Mouse (Mus musculus): Measurements from ENCODE around the gene Igflr1. TPM values are rescaled to one million over a fixed set of nuclear protein-coding genes. Genes with fewer than 3 reads are reported as not detected.

Igflr1 gene
- total RNA-seq, 2 experiments from 2014 or later = 6.4 to 6.5 TPM

DNA sequence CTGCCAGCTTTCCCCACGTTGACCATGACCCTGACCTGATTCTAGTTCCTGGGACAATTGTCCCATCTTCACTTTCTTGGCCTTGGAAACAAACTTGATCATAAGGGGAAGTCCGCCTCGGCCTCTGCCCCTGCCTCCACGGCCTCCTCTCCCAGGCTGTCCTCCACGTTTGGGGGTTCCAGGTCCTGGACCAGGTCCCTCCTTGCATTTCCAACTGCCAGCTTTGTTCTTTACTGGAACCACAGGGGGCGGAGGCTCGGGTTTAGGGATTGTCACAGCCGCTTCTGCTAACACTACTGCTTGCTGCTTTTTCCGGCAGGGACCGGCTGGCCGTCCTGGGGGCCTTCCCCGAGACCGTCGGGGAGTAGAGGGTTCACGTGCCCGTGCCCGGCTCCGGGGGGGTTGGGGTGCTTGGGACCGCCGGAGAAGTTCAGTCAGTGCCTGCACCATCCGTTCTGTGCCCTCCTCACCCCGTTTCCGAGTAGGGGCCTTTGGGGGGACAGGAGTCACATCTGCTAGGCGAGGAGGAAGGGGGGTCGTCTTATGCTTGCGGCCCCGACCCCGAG is 21.3 kb downstream of the Igflr1 start:
- Histone ChIP-seq H3K4me3 (no peak overlapping the region; the same call in 1 of the 2 replicates), H3K27ac (no peak overlapping the region)
- DNase-seq (ENCODE audit: low spot score in 2 of 2) = no peak
- no peak for TF ChIP-seq CTCF (conservative IDR thresholded peaks at IDR 0.05)

DNA sequence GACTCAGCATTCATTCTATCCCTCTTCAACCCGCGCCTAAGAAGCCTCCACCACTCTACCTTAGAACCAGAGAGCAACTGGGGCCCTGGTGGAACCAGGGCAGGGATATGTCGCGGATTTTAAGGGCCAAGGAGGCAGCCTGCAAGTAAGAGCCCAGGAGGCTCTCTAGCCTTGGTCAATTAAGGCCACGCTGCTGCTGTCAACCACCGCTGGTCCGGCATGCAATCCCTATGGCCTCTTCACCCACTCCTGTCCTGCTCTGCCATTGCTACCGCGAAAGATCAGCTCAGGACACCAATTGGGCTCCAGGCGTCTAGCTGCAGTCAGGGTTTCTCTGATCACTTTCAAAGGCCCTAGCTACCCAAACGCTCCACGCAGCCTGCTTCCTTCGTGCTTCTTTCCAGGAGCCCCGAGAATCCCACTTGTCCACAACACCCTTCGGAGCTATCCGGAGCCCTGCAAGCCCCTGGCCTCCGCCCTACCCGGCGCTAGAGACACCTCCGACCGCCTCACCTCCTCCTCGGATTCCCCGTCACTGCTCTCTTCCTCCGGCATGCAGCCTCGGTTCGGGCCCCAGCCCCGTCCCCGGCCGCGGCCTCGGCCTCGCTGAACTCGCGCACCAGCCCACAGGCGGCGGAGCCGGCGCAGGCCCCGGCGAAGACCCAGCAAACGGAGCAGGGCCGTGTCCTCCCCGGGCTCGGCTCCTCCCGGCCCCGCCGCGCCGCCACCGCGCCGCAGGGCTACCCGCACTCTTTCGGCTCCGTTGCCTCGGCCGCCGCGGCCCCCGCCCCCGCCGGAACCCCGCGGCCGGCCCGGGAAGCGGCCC is 22.8 kb downstream of the Igflr1 start:
- DNase-seq (ENCODE audit: low spot score in 2 of 2) = no peak
- no peak for TF ChIP-seq CTCF (conservative IDR thresholded peaks at IDR 0.05)
- Histone ChIP-seq H3K27ac (peak overlapping the region; percentile 96), H3K4me3 (peak overlapping the region; percentile 90)

DNA sequence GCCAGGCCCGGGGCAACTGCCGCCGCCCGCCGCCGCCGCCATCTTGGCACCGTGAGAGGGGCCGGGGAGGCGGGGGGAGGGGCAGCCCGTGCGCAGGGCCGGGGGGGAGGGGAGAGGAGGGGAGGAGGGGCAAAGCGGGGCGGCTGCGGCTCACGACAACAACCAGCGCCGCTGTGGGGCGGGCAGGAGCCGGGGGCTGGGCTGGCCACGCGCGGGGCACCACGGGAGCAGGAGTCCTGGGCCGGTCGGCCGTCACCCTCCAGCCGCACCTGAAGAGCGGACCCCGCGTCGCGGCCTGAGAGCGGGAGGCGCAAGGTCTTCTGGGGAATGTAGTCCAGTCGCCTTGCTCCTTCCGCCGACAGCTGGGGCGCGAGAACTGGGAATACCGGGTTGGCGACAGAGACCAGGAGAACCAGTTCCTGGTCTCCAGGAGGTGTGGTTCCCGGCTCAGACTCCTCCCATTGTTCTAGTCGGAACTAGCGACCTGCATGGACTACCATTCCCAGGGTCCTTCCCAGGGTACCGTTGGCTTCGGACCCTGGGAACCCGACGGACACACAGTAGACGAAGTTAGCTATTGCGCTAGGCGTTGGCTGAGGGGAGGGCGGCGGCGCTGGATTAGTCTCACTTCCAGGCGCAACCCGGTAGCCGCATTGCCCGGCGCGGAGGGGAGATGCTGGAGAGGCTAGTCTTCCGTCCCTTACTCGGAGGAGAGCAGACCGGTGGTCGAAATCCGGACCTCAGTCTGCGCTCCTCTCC is 23.6 kb downstream of the Igflr1 start, which contains the start of gene Kmt2b:
Gene Kmt2b (minus strand): TSS at position 51 of the 759 bp plus-strand sequence.
- TF ChIP-seq CTCF (conservative IDR thresholded peaks at IDR 0.05) = no peak

DNA sequence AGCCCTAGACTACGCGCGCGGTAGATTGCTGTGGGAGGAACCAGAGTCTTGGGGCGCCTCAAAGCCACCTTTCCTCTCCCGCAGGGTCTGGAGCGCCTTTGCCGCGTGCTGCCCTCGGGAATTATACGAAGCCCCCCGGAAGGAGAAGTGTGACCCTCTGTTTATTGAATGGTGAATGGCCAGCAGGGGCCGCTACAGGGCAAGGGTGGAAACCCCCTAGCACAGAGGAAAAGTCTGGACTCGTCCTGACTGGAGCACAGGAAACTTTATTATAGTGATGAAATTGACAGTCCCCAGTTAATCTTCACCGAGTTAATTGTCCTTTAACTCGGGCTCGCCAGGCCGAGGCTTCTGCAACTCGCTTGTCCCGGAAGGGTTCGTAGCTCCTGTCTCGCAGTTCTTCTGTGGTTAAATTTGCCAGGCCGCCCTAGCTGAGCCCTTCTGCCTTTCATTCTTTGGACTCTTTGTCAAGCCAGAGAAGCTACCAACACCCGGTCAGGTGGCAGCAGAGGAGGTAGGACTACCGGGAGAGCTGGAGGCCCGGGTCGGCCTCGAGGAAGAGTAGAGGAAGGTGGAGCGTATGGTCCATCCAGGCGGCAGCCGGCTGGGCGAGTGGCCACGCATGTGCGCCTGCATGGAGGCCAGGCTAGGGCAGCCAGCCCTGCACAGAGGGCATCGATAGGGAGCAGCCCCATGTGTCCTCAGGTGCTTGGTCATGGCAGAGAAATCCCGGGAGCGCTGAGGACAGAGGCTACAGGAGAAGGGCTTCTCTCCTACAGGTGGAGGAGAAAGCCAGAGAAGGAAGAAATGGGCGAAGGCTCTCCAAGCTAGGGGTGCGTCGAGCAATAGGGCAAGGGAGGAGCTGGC is 24.4 kb downstream of the Igflr1 start:
- peak; percentile 94 for TF ChIP-seq CTCF (conservative IDR thresholded peaks at IDR 0.05)

More for the DNA sequence above, 23.6 kb downstream of the Igflr1 start, which contains the start of gene Kmt2b:
- peak; percentile 94 to 97 for DNase-seq (ENCODE audit: low spot score in 2 of 2)
- H3K27ac ChIP-seq = peak within 1 kb of the TSS; percentile 96
- H3K4me3 ChIP-seq = peak within 1 kb of the TSS; percentile 90

DNA sequence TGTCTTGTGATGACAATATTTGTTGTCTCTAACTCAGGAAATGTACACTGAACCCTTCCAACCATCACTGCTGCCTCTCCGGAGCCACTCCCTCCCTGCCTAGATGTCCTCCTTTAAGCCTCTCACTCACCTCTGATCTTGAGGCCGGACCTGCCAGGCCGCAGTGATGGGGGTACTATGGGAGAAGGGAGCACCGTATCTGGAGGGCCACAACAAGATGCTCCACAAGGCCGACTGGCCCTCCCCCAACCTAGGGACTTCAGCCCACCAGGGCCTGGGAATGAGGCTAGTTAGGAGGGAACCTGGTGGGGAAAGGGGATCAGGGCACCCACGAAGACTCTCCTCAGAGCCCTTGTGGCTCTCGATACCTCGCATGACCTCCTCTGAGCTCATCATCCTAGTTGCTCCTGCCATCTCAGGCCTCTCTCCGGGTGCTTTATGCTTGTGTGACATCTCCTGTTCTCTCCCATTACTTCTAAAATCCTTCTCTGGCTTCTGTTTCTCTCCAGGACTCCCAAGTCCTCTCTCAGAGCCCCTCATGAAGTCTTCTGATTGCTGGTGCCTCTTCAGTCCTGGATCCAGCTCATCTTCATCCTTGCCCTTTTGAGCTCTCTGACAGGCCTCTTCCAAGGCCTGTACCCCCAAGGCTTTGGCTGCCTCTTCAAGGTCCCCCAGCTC is 25.8 kb downstream of the Igflr1 start:
- DNase-seq (ENCODE audit: low spot score in 2 of 2) = no peak
- Histone ChIP-seq H3K4me3 (no peak overlapping the region), H3K27ac (no peak overlapping the region)
- no peak for TF ChIP-seq CTCF (conservative IDR thresholded peaks at IDR 0.05)

More for the DNA sequence above, 24.4 kb downstream of the Igflr1 start:
- Histone ChIP-seq H3K27ac (peak overlapping the region; percentile 96), H3K4me3 (peak overlapping the region; percentile 90)
- DNase-seq (ENCODE audit: low spot score in 2 of 2) = peak; percentile 71 to 84

DNA sequence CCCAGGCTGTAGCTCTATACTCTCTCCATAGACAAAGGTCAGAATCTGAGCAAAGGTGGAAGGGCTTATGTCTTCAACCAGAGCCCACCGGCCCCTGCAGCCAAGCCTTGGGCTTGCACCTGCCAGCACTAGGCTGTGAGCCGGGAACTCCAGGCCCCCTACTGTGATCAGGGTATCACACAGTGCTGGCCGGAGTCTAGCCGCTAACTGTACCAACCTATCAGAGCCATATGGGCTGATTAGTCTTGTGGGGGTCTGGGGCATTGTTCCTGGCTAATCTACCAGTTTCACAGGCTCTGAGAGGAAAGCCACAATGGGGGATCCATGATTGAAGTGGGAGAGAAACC is 26.4 kb downstream of the Igflr1 start:
- Histone ChIP-seq H3K27ac (no peak overlapping the region), H3K4me3 (no peak overlapping the region)
- no peak for DNase-seq (ENCODE audit: low spot score in 2 of 2)
- no peak for TF ChIP-seq CTCF (conservative IDR thresholded peaks at IDR 0.05)

DNA sequence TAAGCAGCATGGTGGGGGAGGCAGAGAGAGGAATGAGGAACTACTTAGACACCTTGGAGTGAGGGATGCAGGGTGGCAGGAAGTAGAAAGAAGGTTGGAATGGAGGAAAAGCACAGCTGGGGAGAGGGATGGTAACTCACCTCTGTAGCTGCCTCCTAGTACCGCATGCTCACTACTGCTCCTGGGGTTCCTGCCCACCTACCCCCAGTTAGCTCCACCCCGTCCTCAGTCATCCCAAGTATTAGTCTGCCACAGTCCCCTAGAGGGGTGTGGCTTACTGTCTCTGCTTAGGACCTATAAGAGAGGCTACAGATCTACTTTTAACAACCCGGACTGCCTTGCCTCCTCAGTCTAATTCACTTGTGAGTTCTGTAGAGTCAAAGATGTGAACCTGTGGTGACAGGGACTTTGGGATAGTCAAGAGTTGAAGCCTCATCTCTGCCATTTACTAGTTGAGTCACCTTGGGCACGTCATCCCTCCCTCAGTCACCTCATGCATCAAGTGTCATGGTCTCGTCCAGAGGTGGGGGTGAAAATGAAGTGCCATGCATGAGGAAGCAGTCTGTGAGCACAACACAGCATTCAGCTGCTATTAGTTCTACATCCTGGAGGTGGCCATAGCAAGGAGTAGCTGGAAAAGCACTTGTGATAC is 27.7 kb downstream of the Igflr1 start:
- DNase-seq (ENCODE audit: low spot score in 2 of 2) = no peak
- Histone ChIP-seq H3K27ac (no peak overlapping the region), H3K4me3 (no peak overlapping the region)
- no peak for TF ChIP-seq CTCF (conservative IDR thresholded peaks at IDR 0.05)

DNA sequence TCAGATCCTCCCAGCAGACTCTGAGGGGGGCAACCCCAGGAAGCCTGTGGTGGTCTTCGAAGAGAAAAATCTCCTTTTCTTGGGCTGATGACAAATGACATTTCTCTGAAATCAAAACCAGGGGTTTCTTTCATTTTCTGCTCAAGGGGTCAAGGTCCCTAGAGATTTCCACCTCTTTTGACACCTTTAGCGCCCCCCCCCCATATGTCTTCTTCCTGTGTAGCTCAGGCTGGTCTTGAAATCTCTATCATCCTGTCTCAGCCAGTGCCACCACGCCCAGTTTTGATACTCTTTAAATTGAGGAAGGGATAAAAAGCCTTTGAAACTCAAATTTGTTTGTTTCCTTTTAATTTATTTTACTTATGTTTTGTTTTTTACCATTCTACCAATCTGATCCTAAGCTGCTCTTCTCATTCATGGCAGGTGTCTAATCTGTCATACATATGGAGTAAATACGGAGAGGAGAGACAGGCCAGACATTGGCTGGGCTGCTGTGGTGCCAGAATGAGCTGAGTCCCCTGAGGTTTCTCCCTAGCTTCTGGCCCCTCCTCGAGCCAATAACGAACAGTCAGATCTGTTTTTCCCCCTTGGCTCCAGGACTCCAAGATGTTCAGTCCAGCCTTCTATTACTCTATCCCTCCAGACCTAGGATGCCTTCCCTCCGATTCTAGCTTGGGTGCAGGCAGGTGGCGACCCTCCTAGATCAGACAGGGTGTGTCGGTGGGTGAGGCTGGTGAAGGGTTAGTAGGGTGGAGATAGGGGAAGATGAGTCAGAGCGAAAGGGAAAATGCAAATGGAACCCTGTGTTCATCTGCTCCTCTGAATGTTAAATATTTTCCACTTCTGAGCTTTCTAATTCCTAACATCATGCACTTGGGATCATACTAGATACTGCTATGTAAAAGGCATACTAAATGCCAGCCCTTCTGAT is 28.6 kb downstream of the Igflr1 start:
- DNase-seq (ENCODE audit: low spot score in 2 of 2) = no peak

DNA sequence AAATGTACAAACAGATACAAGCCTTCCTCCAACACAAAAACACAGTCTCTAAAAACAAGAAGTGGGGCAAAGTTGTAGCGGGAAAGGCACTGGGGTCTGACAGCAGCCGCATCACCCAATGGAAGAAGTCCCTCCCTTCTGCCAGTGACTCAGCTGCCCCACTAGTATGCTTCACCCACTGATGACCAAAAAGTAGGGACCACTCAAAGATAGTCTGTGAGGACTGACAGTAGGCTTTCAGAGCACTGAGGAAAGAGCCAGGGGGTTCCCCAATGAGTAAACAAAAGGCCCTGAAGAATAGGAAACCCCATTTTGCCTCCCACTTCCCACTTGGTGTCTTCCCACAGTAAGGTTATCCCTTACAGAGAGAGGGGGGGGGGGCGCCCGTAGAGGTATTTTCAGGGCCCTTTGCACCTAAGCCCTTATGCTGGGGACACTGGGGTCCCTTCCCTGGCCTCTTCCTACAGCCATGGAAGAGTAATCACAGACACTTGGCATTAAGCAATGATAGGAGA is 29.3 kb downstream of the Igflr1 start:
- Histone ChIP-seq H3K27ac (no peak overlapping the region), H3K4me3 (no peak overlapping the region)
- TF ChIP-seq CTCF (conservative IDR thresholded peaks at IDR 0.05) = no peak
- DNase-seq (ENCODE audit: low spot score in 2 of 2) = no peak

More for the DNA sequence above, 28.6 kb downstream of the Igflr1 start:
- no peak overlapping the region for H3K27ac ChIP-seq
- no peak for TF ChIP-seq CTCF (conservative IDR thresholded peaks at IDR 0.05)
- H3K4me3 ChIP-seq = no peak overlapping the region

DNA sequence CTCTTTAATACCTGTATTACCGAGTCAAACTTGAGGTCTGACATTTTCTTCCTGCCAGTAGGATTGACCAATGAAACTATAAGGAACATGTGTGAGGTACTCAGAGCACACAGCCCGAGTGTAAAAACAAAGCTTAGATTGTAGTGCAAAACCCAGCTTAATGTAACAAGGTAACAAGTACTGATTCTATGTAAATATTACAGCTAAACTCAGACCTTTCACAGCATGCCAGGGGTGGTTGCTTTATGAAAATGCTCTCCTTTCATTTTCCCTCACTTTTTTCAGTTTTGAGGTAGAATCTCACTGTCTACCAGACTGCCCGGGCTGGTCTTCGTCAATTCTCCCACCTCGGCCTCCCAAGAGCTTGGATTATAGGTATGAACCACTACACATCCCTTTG is 30.9 kb downstream of the Igflr1 start:
- TF ChIP-seq CTCF (conservative IDR thresholded peaks at IDR 0.05) = no peak

More for the DNA sequence above, 30.9 kb downstream of the Igflr1 start:
- Histone ChIP-seq H3K27ac (no peak overlapping the region), H3K4me3 (no peak overlapping the region)
- no peak for DNase-seq (ENCODE audit: low spot score in 2 of 2)
